Mouse (Mus musculus) MEL (cell line): ENCODE results near the gene Fat3.

ENCODE experiments used
- CTCF ChIP-seq, 3 experiments: IDR thresholded peaks in 2 of 3; conservative IDR thresholded peaks in 1 of 3; 2 replicates each; pipeline ENCODE4 v1.5.1; 2011 to 2012; ENCODE audit warnings: low read length in 3 of 3, low read depth in 2 of 3, mild to moderate bottlenecking in 2 of 3, improper control_type of control experiment in 1 of 3, inconsistent platforms in 1 of 3, mixed read lengths in 1 of 3, moderate library complexity in 1 of 3; ENCODE audit not compliant: control insufficient read depth in 1 of 3, insufficient read depth in 1 of 3, poor library complexity in 1 of 3, severe bottlenecking in 1 of 3
- MAZ ChIP-seq: IDR thresholded peaks from 2 replicates; pipeline ENCODE4 v1.6.1; 2012; ENCODE audit warnings: low read depth, mild to moderate bottlenecking, inconsistent platforms, low read length, improper control_type of control experiment
- TCF12 ChIP-seq: IDR thresholded peaks from 2 replicates; pipeline ENCODE4 v1.6.1; 2014; ENCODE audit warnings: low read depth, mild to moderate bottlenecking, inconsistent platforms, low read length, improper control_type of control experiment, moderate library complexity

- no peak for TF ChIP-seq TCF12
- TF ChIP-seq MAZ = no peak
- TF ChIP-seq CTCF (IDR thresholded peaks at IDR 0.05 in 2 of 3, conservative IDR thresholded peaks at IDR 0.05 in 1 of 3; ENCODE audit: control insufficient read depth in 1 of 3, insufficient read depth in 1 of 3, low read depth in 2 of 3, low read length in 3 of 3, poor library complexity in 1 of 3, severe bottlenecking in 1 of 3) = no peak
Observed at GRCm38 (mm10) chr9:16256577-16257207, 244.4 kb downstream of the Fat3 start.
